Mouse (Mus musculus) hindbrain, embryonic 14.5 days (tissue): ENCODE data around the gene Emc10. TPM values are rescaled to one million over a fixed set of nuclear protein-coding genes. Genes with fewer than 3 reads are reported as not detected.
A peak's percentile ranks its signal among the peaks of the same experiment; 100 is the strongest.

Source experiments
- ATAC-seq: fragments of 200-750 bp; cut with Nextera tagmentation; 2 replicates; pipeline ENCODE4 v1.8.0; 2017; ENCODE audit warnings: moderate number of reproducible peaks, mild to moderate bottlenecking, moderate TSS enrichment, moderate library complexity; ENCODE audit not compliant: low FRiP score
- DNase-seq: peaks from one replicate; pipeline ENCODE4 v3.0.0-alpha.2; 2015; ENCODE audit warnings: low spot score
- H3K27ac ChIP-seq: fragments of 300-500 bp; sonication (generic); 2 replicates; pipeline ENCODE4 v1.5.1; 2014; ENCODE audit warnings: mild to moderate bottlenecking, moderate library complexity
- H3K27me3 ChIP-seq: fragments of 300-500 bp; sonication (generic); 2 replicates; pipeline ENCODE4 v1.6.1; 2014; ENCODE audit warnings: mild to moderate bottlenecking, low read length, mixed read lengths; ENCODE audit not compliant: control insufficient read depth, insufficient read depth
- H3K36me3 ChIP-seq: fragments of 300-500 bp; sonication (generic); replicated peaks from 2 replicates; pipeline ENCODE4 v1.6.1; 2014; ENCODE audit not compliant: control insufficient read depth, insufficient read depth
- H3K4me1 ChIP-seq: fragments of 300-500 bp; sonication (generic); replicated peaks from 2 replicates; pipeline ENCODE4 v1.6.1; 2014; ENCODE audit warnings: antibody characterized with exemption, low read length, mixed read lengths; ENCODE audit not compliant: control insufficient read depth, insufficient read depth
- H3K4me2 ChIP-seq: fragments of 300-500 bp; sonication (generic); replicated peaks from 2 replicates; pipeline ENCODE4 v1.6.1; 2014; ENCODE audit warnings: mild to moderate bottlenecking, moderate library complexity
- H3K4me3 ChIP-seq: fragments of 300-500 bp; sonication (generic); replicated peaks from 2 replicates; pipeline ENCODE4 v1.5.1; 2014; ENCODE audit warnings: mild to moderate bottlenecking, low read length
- H3K9ac ChIP-seq: fragments of 300-500 bp; sonication (generic); 2 replicates; pipeline ENCODE4 v1.6.1; 2014
- H3K9me3 ChIP-seq: fragments of 300-500 bp; sonication (generic); 2 replicates; pipeline ENCODE4 v1.6.1; 2016; ENCODE audit warnings: low read length; ENCODE audit not compliant: control insufficient read depth
- WGBS: fragments of 180-500 bp; shearing (Covaris S2); extraction: QIAGEN DNeasy Blood & Tissue Kit; methylation state at CpG from one replicate; pipeline ENCODE4 v1.1.7; 2014; 5-methylcytosine and 5-hydroxymethylcytosine counted together
- polyA plus RNA-seq: library from polyadenylated mRNA; unstranded; fragments of >200 nt; fragmentation: Nextera tagmentation; extraction: Ambion mirVana; gene quantifications from 2 replicates; pipeline ENCODE4 v1.2.1, GENCODE M21; 2014

Emc10 gene
- polyA plus RNA-seq, 1 experiment from 2014 or later: 167 TPM

GRCm38 (mm10) chr7:44461503-44462217, 34.7 kb downstream of the Emc10 start:
- DNase-seq: no peak
- H3K36me3 ChIP-seq: peaks cover 74% of the 10 kb centered on the region
- no peak for ATAC-seq
- no peak overlapping the region for H3K27ac ChIP-seq
- H3K4me2 ChIP-seq: no peak overlapping the region
- WGBS: 69% methylated on average over 57 of the region's 57 CpGs
- H3K4me3 ChIP-seq: no peak overlapping the region
- H3K9ac ChIP-seq: no peak overlapping the region
- no peaks in the 10 kb centered on the region for H3K9me3 ChIP-seq
- H3K27me3 ChIP-seq: no peaks in the 10 kb centered on the region
- peaks cover 23% of the 10 kb centered on the region for H3K4me1 ChIP-seq

DNA sequence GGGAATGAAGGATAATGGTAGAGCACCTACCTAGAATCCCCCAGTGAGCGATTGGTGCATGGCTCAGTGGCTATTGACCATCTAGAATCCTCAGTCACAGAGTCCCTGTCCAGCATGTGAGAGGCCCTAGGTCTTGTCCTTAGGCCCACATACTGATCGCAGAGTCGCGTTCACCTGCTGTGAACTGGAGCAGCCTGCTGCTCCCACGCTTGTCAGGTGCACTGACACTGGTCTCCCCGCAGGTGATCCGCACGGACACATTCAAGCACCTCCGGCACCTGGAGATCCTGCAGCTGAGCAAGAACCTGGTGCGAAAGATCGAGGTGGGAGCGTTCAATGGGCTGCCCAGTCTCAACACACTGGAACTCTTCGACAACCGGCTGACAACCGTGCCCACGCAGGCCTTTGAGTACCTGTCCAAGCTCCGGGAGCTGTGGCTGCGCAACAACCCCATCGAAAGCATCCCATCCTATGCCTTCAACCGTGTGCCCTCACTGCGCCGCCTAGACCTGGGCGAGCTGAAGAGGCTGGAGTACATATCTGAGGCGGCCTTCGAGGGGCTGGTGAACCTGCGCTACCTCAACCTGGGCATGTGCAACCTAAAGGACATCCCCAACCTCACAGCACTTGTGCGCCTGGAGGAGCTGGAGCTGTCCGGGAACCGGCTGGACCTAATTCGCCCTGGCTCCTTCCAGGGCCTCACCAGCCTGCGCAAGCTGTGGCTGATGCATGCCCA, 35.4 kb downstream of the Emc10 start:
- WGBS: 84% methylated on average over 31 of the region's 31 CpGs
- no peaks in the 10 kb centered on the region for H3K27me3 ChIP-seq
- no peak for ATAC-seq

DNA sequence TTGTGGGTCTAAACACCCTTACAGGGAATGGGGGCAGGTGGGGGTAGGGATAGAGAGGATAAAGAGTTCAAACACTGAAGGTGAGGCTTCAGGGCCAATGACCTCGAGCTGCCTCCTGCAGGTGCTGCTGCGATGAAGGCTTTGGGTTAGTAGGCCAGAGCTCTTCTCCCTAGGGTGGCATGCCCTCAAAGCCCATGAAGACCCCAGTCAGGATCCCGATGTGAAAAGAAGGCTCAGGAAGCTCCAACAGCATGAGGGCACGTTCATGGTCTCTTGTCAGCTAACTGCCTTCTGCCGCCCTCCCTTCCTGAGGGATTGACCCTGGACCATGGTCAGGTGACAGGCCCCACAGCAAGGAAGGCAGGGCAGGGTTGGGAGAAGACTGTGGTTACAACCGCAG, 36.3 kb downstream of the Emc10 start:
- H3K9ac ChIP-seq: no peak overlapping the region
- peaks cover 86% of the 10 kb centered on the region for H3K36me3 ChIP-seq
- DNase-seq (no peak), ATAC-seq (no peak)
- no peak overlapping the region for H3K4me2 ChIP-seq
- H3K27ac ChIP-seq: no peak overlapping the region
- WGBS: 76% methylated on average over 6 of the region's 6 CpGs
- peaks cover 19% of the 10 kb centered on the region for H3K4me1 ChIP-seq
- H3K9me3 ChIP-seq: no peaks in the 10 kb centered on the region
- no peaks in the 10 kb centered on the region for H3K27me3 ChIP-seq
- H3K4me3 ChIP-seq: no peak overlapping the region

More for the DNA sequence above, 35.4 kb downstream of the Emc10 start:
- DNase-seq: no peak
- Histone ChIP-seq H3K4me3 (no peak overlapping the region), H3K9ac (no peak overlapping the region), H3K9me3 (no peaks in the 10 kb centered on the region), H3K4me1 (peaks cover 23% of the 10 kb centered on the region), H3K36me3 (peaks cover 78% of the 10 kb centered on the region), H3K4me2 (no peak overlapping the region), H3K27ac (no peak overlapping the region)

GRCm38 (mm10) chr7:44456302-44456701, 40.0 kb downstream of the Emc10 start:
- Histone ChIP-seq H3K9me3 (no peaks in the 10 kb centered on the region), H3K4me1 (peaks cover 18% of the 10 kb centered on the region), H3K27me3 (no peaks in the 10 kb centered on the region), H3K27ac (no peak overlapping the region), H3K36me3 (peaks cover 81% of the 10 kb centered on the region), H3K4me3 (no peak overlapping the region), H3K9ac (no peak overlapping the region), H3K4me2 (no peak overlapping the region)
- no peak for DNase-seq
- WGBS: 85% methylated on average over 1 of the region's 1 CpGs
- ATAC-seq: no peak

DNA sequence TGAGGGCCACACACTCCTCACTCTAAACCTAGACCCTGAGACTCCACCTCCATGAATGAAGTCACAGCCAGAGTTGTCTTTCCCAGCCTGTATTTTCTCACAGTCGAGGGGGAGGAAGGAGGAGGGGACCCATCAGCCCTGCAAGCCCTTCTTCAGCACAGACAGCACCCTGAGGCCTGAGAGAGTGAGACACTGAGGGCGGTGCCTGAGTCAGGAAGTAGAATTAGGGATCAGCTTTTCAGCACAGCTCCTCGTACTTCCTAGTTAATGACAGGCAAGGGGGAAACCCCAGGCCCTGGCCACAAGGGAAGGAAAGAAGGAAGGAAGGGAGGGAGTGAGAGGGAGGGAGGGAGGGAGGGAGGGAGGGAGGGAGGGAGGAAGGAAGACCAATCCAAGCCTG, 43.1 kb downstream of the Emc10 start:
- H3K9ac ChIP-seq: no peak overlapping the region
- no peaks in the 10 kb centered on the region for H3K9me3 ChIP-seq
- no peak overlapping the region for H3K4me2 ChIP-seq
- H3K36me3 ChIP-seq: peaks cover 78% of the 10 kb centered on the region
- ATAC-seq (no peak; the same call in 1 of the 2 replicates), DNase-seq (no peak)
- H3K4me3 ChIP-seq: no peak overlapping the region
- WGBS: 22% methylated on average over 3 of the region's 3 CpGs
- H3K27ac ChIP-seq: no peak overlapping the region
- H3K27me3 ChIP-seq: no peaks in the 10 kb centered on the region
- H3K4me1 ChIP-seq: peaks cover 24% of the 10 kb centered on the region

DNA sequence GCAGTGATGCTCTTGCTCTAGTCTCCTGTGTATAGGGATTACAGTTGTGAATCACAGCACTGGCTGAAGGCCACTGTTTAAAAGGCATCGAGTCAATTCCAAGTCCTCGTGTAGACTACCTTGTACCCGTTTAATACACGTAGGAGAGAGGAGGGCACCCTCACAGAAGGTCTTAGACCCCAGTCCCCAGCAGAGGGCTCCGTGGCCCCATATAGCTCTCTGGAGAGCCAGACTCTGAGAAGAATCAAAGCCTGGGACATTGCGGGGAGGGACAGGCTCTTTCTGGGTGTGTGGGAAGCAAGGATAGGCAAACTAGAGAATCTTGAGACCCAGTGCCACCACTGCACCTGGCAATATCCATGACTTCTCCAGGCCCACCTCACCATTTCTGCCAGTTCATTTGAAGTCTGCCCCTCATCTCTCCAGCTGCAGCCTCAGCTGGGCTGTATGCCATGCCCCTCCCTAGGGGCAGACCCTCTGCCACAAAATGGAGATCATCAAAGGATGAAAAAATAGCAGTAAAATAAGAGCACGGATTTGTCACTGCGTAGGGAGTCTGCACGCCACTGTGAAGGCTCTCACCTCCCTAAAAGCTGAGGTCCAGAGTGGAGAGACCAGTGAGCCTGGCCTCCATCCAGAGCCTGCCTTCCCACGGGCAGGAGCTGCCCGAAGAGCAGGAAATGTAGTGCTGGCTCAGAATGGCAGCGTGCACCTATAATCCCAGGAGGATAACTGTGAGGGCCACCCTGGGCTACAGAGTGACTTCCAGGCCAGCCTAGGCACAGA, 50.1 kb downstream of the Emc10 start:
- ATAC-seq (no peak), DNase-seq (no peak)
- Histone ChIP-seq H3K36me3 (peaks cover 65% of the 10 kb centered on the region), H3K4me2 (peak overlapping the region; percentile 98), H3K27ac (no peak overlapping the region), H3K4me3 (no peak overlapping the region), H3K27me3 (no peaks in the 10 kb centered on the region), H3K9me3 (no peaks in the 10 kb centered on the region), H3K4me1 (peaks cover 52% of the 10 kb centered on the region), H3K9ac (0 out of 2 replicates have a peak overlapping the region, but pooled peaks have one; percentile 40)
- 46% methylated on average over 12 of the region's 12 CpGs for WGBS

- H3K9ac ChIP-seq: peak overlapping the region; percentile 100
- H3K4me1 ChIP-seq: peaks cover 55% of the 10 kb centered on the region
- peak overlapping the region; percentile 91 for H3K4me3 ChIP-seq
- H3K36me3 ChIP-seq: peaks cover 61% of the 10 kb centered on the region
- H3K4me2 ChIP-seq: peak overlapping the region; percentile 98
- no peak for ATAC-seq
- 41% methylated on average over 7 of the region's 7 CpGs for WGBS
- H3K27me3 ChIP-seq: no peaks in the 10 kb centered on the region
- no peaks in the 10 kb centered on the region for H3K9me3 ChIP-seq
- H3K27ac ChIP-seq: no peak overlapping the region
- no peak for DNase-seq
Observed at GRCm38 (mm10) chr7:44445528-44445923, 50.8 kb downstream of the Emc10 start.

GRCm38 (mm10) chr7:44444886-44445527, 51.3 kb downstream of the Emc10 start:
- peaks cover 55% of the 10 kb centered on the region for H3K4me1 ChIP-seq
- peak overlapping the region; percentile 100 for H3K9ac ChIP-seq
- 29% methylated on average over 28 of the region's 29 CpGs for WGBS
- H3K4me2 ChIP-seq: peak overlapping the region; percentile 98
- peaks cover 56% of the 10 kb centered on the region for H3K36me3 ChIP-seq
- peak overlapping the region; percentile 91 for H3K4me3 ChIP-seq
- H3K9me3 ChIP-seq: no peaks in the 10 kb centered on the region
- no peak overlapping the region for H3K27ac ChIP-seq
- DNase-seq: no peak
- no peaks in the 10 kb centered on the region for H3K27me3 ChIP-seq
- no peak for ATAC-seq
